Mouse (Mus musculus) hindbrain, embryonic 14.5 days (tissue): ENCODE results near the gene Ppp1r18. TPM values are rescaled to one million over a fixed set of nuclear protein-coding genes. Genes with fewer than 3 reads are reported as not detected.
A peak's percentile ranks its signal among the peaks of the same experiment; 100 is the strongest.

Experiments used
- ATAC-seq: fragments of 200-750 bp; cut with Nextera tagmentation; 2 replicates; pipeline ENCODE4 v1.8.0; 2017; ENCODE audit warnings: moderate number of reproducible peaks, mild to moderate bottlenecking, moderate TSS enrichment, moderate library complexity; ENCODE audit not compliant: low FRiP score
- DNase-seq: peaks from one replicate; pipeline ENCODE4 v3.0.0-alpha.2; 2015; ENCODE audit warnings: low spot score
- H3K27ac ChIP-seq: fragments of 300-500 bp; sonication (generic); 2 replicates; pipeline ENCODE4 v1.5.1; 2014; ENCODE audit warnings: mild to moderate bottlenecking, moderate library complexity
- H3K27me3 ChIP-seq: fragments of 300-500 bp; sonication (generic); 2 replicates; pipeline ENCODE4 v1.6.1; 2014; ENCODE audit warnings: mild to moderate bottlenecking, low read length, mixed read lengths; ENCODE audit not compliant: control insufficient read depth, insufficient read depth
- H3K36me3 ChIP-seq: fragments of 300-500 bp; sonication (generic); replicated peaks from 2 replicates; pipeline ENCODE4 v1.6.1; 2014; ENCODE audit not compliant: control insufficient read depth, insufficient read depth
- H3K4me1 ChIP-seq: fragments of 300-500 bp; sonication (generic); replicated peaks from 2 replicates; pipeline ENCODE4 v1.6.1; 2014; ENCODE audit warnings: antibody characterized with exemption, low read length, mixed read lengths; ENCODE audit not compliant: control insufficient read depth, insufficient read depth
- H3K4me2 ChIP-seq: fragments of 300-500 bp; sonication (generic); replicated peaks from 2 replicates; pipeline ENCODE4 v1.6.1; 2014; ENCODE audit warnings: mild to moderate bottlenecking, moderate library complexity
- H3K4me3 ChIP-seq: fragments of 300-500 bp; sonication (generic); replicated peaks from 2 replicates; pipeline ENCODE4 v1.5.1; 2014; ENCODE audit warnings: mild to moderate bottlenecking, low read length
- H3K9ac ChIP-seq: fragments of 300-500 bp; sonication (generic); 2 replicates; pipeline ENCODE4 v1.6.1; 2014
- H3K9me3 ChIP-seq: fragments of 300-500 bp; sonication (generic); 2 replicates; pipeline ENCODE4 v1.6.1; 2016; ENCODE audit warnings: low read length; ENCODE audit not compliant: control insufficient read depth
- WGBS: fragments of 180-500 bp; shearing (Covaris S2); extraction: QIAGEN DNeasy Blood & Tissue Kit; methylation state at CpG from one replicate; pipeline ENCODE4 v1.1.7; 2014; 5-methylcytosine and 5-hydroxymethylcytosine counted together
- polyA plus RNA-seq: library from polyadenylated mRNA; unstranded; fragments of >200 nt; fragmentation: Nextera tagmentation; extraction: Ambion mirVana; gene quantifications from 2 replicates; pipeline ENCODE4 v1.2.1, GENCODE M21; 2014

Gene Ppp1r18
- polyA plus RNA-seq, 1 experiment from 2014 or later = 18.8 TPM

DNA sequence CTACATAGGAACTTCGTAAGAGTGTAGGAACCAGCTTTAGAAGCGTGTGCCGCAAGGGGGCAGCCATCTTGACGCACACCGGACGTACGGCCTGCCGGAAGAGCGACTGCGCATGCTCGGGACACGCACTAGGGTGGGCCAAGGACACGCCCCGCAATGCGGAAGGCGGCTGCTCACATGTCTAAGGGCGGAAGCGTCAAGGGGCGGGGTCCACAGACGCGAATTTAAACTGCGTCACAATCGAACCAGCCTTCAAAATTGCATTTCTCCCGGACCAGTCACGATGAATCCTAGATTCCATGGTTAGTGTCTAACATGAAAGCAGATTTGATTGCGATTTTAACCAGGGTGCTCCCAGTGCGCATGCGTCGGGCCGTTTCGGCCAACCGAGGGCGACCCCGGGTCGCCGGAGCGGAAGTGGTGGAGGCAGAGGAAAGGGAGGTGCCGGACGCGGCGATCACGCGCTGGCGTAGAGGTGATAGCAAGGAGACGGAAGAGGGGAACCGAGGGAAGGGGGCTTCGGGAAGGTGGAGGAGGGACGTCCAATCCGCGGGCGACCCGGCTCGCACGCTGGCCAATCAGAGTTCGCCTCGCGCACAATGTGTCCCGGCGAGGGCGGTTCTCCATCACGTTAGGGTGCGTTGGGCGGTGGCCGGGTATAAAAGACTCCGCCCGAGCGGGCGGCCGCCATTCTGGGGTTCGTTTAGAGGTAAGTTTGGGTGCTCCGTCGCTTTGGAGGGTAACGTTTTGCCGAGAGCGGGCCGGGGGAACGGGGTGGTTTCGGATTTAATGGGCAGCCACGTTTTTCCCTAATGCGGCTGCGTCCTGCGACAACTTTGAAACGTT is 51.1 kb downstream of the Ppp1r18 start, which contains the start of the genes Mrps18b and Ppp1r10:
Mrps18b (minus strand) TSS at position 93 of the 846 bp plus-strand sequence.
Ppp1r10 (plus strand) TSS at position 138 of the 846 bp plus-strand sequence.
- no peaks in the 10 kb centered on the region for H3K27me3 ChIP-seq
- H3K4me1 ChIP-seq = peaks cover 29% of the 10 kb centered on the region
- H3K9ac ChIP-seq = peak within 1 kb of the TSS; percentile 98
- peak within 1 kb of the TSS; percentile 99 for H3K27ac ChIP-seq
- H3K9me3 ChIP-seq = no peaks in the 10 kb centered on the region
- under 1% methylated on average over 82 of the region's 83 CpGs for WGBS
- H3K36me3 ChIP-seq = peaks cover 20% of the 10 kb centered on the region; the same call in 1 of the 2 replicates
- peak within 1 kb of the TSS; percentile 64 for H3K4me3 ChIP-seq
- ATAC-seq (peak; percentile 95), DNase-seq (peak; percentile 98)
- H3K4me2 ChIP-seq = peak within 1 kb of the TSS; percentile 97

DNA sequence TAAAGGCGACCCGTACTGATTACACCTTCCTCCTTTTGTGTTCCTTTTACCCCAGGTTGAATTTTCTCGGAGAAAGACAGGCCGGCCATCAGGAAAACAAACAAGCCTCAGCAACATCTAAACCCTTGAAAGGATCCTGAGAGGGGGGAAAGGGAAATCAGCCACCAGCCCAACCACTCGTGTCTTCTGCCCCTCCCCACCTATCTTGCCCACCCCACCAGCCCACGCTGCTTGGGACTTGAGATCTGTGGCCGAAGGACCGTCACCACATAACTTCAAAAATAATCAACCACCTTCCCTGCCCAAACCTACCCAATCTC is 51.7 kb downstream of the Ppp1r18 start:
- WGBS = 2% methylated on average over 8 of the region's 8 CpGs
- no peak for ATAC-seq
- no peaks in the 10 kb centered on the region for H3K9me3 ChIP-seq
- H3K36me3 ChIP-seq = peaks cover 15% of the 10 kb centered on the region; the same call in 1 of the 2 replicates
- H3K4me3 ChIP-seq = peak overlapping the region; percentile 64
- H3K4me1 ChIP-seq = peaks cover 34% of the 10 kb centered on the region
- peak; percentile 54 for DNase-seq
- H3K4me2 ChIP-seq = peak overlapping the region; percentile 97
- H3K27ac ChIP-seq = peak overlapping the region; percentile 99
- H3K9ac ChIP-seq = peak overlapping the region; percentile 98
- H3K27me3 ChIP-seq = no peaks in the 10 kb centered on the region

DNA sequence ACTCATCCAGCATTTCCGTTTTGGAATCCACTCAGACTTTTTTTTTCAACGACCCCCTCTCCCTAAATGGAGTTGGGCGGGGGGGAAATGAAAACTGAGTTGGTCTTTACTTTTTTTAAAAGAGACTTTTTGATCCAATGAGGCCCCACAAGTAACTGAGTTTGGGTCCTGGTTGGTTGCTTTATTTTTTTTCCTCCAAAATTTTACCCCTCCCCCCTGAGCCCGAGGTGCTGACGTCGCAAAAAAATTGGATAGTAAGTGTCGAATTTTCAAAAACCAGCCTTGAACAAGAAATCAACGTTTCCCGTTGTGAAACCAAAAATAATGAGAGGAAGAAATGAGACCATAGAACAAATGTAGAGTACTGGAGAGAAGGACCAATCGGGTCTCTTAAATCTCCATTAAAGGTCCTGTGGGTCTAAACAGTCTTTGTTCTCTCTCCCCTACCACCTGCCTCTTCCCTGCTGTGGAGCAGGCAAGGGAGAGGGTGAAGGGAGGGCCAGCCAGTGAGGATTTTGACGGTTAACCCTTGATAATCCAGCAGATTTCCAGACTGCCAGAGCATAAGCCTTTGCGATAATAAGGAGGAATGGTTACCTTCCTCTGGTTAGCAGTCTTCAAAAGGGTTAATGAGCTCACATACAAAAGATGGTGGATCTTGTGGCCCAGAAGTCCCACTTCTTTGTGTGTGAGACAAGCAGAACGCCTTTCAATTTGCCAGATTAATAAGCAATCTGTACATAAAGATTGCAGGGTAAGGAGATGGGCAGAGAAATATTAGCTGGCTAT is 52.3 kb downstream of the Ppp1r18 start:
- peak overlapping the region; percentile 64 for H3K4me3 ChIP-seq
- H3K27me3 ChIP-seq = no peaks in the 10 kb centered on the region
- under 1% methylated on average over 13 of the region's 13 CpGs for WGBS
- peak; percentile 81 for DNase-seq
- peak overlapping the region; percentile 99 for H3K27ac ChIP-seq
- H3K9ac ChIP-seq = peak overlapping the region; percentile 98
- peak overlapping the region; percentile 97 for H3K4me2 ChIP-seq
- no peaks in the 10 kb centered on the region for H3K9me3 ChIP-seq
- peaks cover 39% of the 10 kb centered on the region for H3K4me1 ChIP-seq
- peak; percentile 14; the same call in 1 of the 2 replicates for ATAC-seq
- H3K36me3 ChIP-seq = peaks cover 15% of the 10 kb centered on the region; the same call in 1 of the 2 replicates

DNA sequence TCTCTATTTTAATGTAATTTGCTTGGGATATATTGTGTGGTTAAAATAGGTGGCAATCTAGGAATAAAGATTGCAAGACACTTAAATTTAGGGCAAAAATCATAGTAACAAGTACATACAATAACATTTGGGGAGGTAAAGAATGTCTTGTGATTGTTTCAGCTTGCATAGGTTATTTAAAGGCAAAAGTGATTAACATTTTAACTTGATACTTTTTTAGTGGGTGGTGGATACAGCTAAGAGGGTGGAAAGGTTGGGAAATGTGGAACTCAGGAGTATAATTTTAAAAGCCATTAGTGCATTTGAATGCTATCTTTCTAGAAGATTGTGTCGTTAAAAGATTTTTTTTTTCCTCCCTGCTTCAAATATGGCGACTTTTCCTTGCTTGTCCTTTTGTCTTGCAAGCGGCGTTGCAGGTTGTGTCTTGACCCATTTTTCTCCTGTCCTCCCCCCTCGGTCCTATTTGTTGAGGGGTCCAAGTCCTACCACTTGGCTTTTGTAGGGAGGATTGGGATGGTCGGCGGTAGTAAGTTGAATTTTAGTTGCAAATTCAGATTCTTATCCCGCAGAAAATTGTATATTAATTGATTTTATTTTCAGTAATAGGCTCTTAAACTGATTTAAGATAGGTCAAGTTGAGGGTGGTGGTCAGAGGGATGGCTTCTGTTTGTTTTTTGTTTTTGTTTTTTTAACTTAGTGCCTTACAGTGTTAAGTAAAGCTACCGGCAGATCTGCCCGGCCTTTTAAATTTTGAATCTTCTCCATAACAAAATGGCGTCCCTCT is 53.1 kb downstream of the Ppp1r18 start:
- Histone ChIP-seq H3K9me3 (no peaks in the 10 kb centered on the region), H3K27me3 (no peaks in the 10 kb centered on the region), H3K4me3 (peak overlapping the region; percentile 64), H3K9ac (peak overlapping the region; percentile 98), H3K4me2 (peak overlapping the region; percentile 97), H3K27ac (peak overlapping the region; percentile 99), H3K36me3 (peaks cover 16% of the 10 kb centered on the region), H3K4me1 (peaks cover 39% of the 10 kb centered on the region)
- ATAC-seq = no peak
- peak; percentile 75 for DNase-seq
- under 1% methylated on average over 11 of the region's 11 CpGs for WGBS

DNA sequence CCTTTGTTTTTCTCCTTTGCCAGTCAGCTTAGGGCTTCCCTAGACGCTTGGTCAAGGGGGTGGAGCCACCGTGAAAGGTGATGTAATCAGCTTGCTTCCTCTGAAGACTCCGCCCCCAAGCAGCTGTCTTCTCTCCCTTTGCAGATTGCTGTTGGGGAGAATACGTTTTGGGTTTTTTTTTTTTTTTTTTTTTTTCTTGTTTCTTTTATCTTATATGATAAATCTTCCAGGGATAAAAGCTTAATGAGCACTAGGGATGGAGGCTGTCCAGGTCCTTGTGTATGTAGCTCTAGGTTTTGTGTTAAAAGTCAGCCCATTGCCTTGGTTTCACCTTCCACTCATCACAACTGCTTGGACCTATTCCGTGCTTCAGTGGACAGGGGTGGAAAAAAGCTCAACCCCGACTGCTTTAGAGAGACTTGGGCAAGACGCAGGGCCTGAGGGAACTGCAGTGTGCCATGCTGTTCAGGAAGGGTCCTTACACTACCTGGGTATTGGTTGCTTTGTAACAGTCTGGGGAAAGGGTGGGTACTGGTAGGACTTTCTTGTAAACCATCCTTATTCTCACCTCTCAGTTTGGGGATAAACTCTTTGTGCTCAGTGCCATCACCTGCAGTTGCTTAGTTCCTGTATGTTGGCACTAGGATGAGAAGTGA is 53.8 kb downstream of the Ppp1r18 start:
- Histone ChIP-seq H3K27ac (peak overlapping the region; percentile 99), H3K4me2 (peak overlapping the region; percentile 97), H3K9me3 (no peaks in the 10 kb centered on the region), H3K4me3 (peak overlapping the region; percentile 64), H3K4me1 (peaks cover 39% of the 10 kb centered on the region), H3K36me3 (peaks cover 19% of the 10 kb centered on the region), H3K27me3 (no peaks in the 10 kb centered on the region), H3K9ac (peak overlapping the region; percentile 98)
- ATAC-seq (peak; percentile 41), DNase-seq (peak; percentile 96)
- WGBS = 3% methylated on average over 7 of the region's 7 CpGs

DNA sequence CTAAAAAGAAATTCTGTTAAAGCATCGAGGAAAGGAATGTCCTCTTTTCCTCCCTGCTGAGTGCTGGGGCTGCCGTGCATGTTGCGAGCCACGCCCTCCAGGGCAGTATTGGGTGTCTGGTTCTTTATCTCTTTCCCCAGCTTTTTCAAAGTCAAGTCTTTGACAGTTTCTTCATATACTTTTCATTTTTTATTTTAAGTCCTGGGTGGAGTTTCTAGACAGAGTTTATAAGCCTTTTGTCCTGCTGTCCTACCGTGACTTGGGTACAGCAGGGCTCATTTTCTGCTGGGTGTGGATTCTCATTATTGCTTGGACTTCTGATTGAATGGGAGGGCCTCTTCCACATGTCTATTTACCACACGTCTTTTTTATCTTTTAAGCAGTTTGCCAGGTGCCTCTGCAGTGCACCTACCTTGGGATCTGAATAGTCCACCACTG is 54.5 kb downstream of the Ppp1r18 start:
- DNase-seq (no peak), ATAC-seq (no peak)
- 42% methylated on average over 6 of the region's 6 CpGs for WGBS

DNA sequence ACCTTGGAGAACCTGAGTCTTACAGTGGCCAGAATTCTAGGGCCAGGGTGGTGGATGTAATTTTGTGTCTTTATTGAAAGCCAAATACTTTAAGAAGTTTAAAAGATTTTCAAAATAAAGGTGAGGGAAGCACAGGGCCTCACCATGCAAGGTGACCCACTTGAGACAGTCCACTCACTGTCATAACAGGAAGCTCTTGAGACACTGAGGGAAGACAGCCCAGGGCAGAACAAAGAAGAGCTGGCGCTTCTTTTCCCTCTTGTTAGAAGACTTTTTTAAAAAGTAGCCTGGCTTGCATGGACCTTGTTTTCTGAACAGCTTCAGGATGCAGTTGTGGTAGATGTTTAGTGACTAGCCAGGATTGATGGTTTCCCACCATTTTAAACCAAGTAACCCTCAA is 55.0 kb downstream of the Ppp1r18 start:
- Histone ChIP-seq H3K4me2 (peak overlapping the region; percentile 97), H3K27me3 (no peaks in the 10 kb centered on the region), H3K36me3 (peaks cover 29% of the 10 kb centered on the region), H3K4me1 (peaks cover 36% of the 10 kb centered on the region), H3K9me3 (no peaks in the 10 kb centered on the region), H3K9ac (peak overlapping the region; percentile 98), H3K27ac (peak overlapping the region; percentile 99), H3K4me3 (peak overlapping the region; percentile 64)
- ATAC-seq (no peak), DNase-seq (no peak)
- 71% methylated on average over 1 of the region's 1 CpGs for WGBS

More for the DNA sequence above, 54.5 kb downstream of the Ppp1r18 start:
- Histone ChIP-seq H3K27me3 (no peaks in the 10 kb centered on the region), H3K4me2 (peak overlapping the region; percentile 97), H3K4me1 (peaks cover 39% of the 10 kb centered on the region), H3K9ac (peak overlapping the region; percentile 98), H3K9me3 (no peaks in the 10 kb centered on the region), H3K36me3 (peaks cover 24% of the 10 kb centered on the region), H3K4me3 (peak overlapping the region; percentile 64), H3K27ac (peak overlapping the region; percentile 99)

DNA sequence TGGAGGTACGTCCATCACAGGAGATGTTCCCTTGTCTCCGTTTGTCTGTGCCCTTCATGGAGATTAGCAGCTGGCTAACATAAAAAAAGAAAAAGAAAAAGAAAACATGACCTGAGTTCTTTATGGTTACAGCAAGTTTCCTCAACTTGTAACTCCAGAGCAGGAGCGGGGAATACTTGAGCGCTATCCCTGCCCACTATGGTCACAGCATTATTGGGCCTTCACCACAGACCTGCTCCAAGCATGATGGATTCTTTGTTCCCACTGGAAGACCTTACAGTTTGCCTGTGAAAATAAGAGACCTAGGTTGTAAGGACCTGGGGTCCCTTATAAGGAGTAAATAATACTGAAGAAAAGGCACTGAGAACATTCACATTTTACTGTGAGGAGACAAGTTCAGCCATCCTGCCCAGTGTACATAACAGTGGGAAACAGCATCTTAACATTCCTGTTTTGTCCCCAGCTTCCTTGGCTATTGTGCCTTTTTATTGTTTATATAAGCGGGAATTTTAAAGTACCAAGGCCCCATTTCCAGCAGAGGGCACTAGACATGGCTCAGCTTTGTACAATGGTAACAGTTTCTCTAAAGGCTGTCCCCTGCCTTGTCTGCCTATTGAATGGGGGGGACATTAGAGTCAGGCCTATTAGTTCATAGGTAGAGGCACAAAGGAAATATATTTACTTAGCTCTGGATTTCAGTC is 55.6 kb downstream of the Ppp1r18 start:
- DNase-seq (peak; percentile 72), ATAC-seq (no peak)
- no peak overlapping the region for H3K4me3 ChIP-seq
- peak overlapping the region; percentile 99 for H3K27ac ChIP-seq
- H3K27me3 ChIP-seq = no peaks in the 10 kb centered on the region
- H3K4me2 ChIP-seq = peak overlapping the region; percentile 97
- 72% methylated on average over 5 of the region's 5 CpGs for WGBS
- H3K9ac ChIP-seq = peak overlapping the region; percentile 98; the same call in 1 of the 2 replicates
- peaks cover 35% of the 10 kb centered on the region for H3K36me3 ChIP-seq
- H3K9me3 ChIP-seq = no peaks in the 10 kb centered on the region
- H3K4me1 ChIP-seq = peaks cover 33% of the 10 kb centered on the region
